Mouse (Mus musculus) intestine, embryonic 15.5 days (tissue): ENCODE data around the gene Zfp955b. TPM values are rescaled to one million over a fixed set of nuclear protein-coding genes. Genes with fewer than 3 reads are reported as not detected.
"Not testable (repeated sequence)": the region's sequence is repeated elsewhere in the genome, so short reads cannot be mapped to it uniquely, and the experiment has no call there.

Experiments used
- ATAC-seq: fragments of 200-750 bp; cut with Nextera tagmentation; 2 replicates; pipeline ENCODE4 v1.8.0; 2017; ENCODE audit warnings: moderate TSS enrichment, moderate library complexity
- H3K27ac ChIP-seq: fragments of 300-500 bp; sonication (generic); 2 replicates; pipeline ENCODE4 v1.5.1; 2015; ENCODE audit warnings: mild to moderate bottlenecking, inconsistent platforms
- H3K27me3 ChIP-seq: fragments of 300-500 bp; sonication (generic); replicated peaks from 2 replicates; pipeline ENCODE4 v1.6.1; 2015; ENCODE audit warnings: inconsistent platforms
- H3K36me3 ChIP-seq: fragments of 300-500 bp; sonication (generic); 2 replicates; pipeline ENCODE4 v1.6.1; 2015; ENCODE audit warnings: inconsistent platforms
- H3K4me1 ChIP-seq: fragments of 300-500 bp; sonication (generic); replicated peaks from 2 replicates; pipeline ENCODE4 v1.6.1; 2015; ENCODE audit warnings: inconsistent platforms
- H3K4me2 ChIP-seq: fragments of 300-500 bp; sonication (generic); replicated peaks from 2 replicates; pipeline ENCODE4 v1.6.1; 2015; ENCODE audit warnings: mild to moderate bottlenecking, inconsistent platforms
- H3K4me3 ChIP-seq: fragments of 300-500 bp; sonication (generic); replicated peaks from 2 replicates; pipeline ENCODE4 v1.5.1; 2015; ENCODE audit warnings: inconsistent platforms
- H3K9ac ChIP-seq: fragments of 300-500 bp; sonication (generic); 2 replicates; pipeline ENCODE4 v1.6.1; 2015; ENCODE audit warnings: inconsistent platforms
- H3K9me3 ChIP-seq: fragments of 300-500 bp; sonication (generic); 2 replicates; pipeline ENCODE4 v1.6.1; 2016; ENCODE audit warnings: inconsistent platforms
- WGBS: fragments of 180-500 bp; shearing (Covaris S2); methylation state at CpG from one replicate; pipeline ENCODE4 v1.1.7; 2015; 5-methylcytosine and 5-hydroxymethylcytosine counted together
- polyA plus RNA-seq: library from polyadenylated mRNA; unstranded; fragments of >200 nt; fragmentation: Nextera tagmentation; extraction: Ambion mirVana; gene quantifications from 2 replicates; pipeline ENCODE4 v1.2.1, GENCODE M21; 2015

Gene Zfp955b
- 9.6 and 9.9 TPM in 2 replicates for polyA plus RNA-seq

- H3K36me3 ChIP-seq, H3K27me3 ChIP-seq, H3K9ac ChIP-seq, H3K4me3 ChIP-seq, H3K9me3 ChIP-seq, H3K4me1 ChIP-seq, H3K27ac ChIP-seq: not testable (repeated sequence)
- peak; percentile 100 for ATAC-seq
- H3K4me2 ChIP-seq: 0 out of 2 replicates have a peak within 1 kb of the TSS, but pooled peaks have one; percentile 9
- no CpG with 5 or more reads among the region's 25 CpGs for WGBS
These were observed at the start of gene Zfp955b for GRCm38 (mm10) chr17:33289039-33289875. Gene Zfp955b (plus strand): TSS chr17:33289544.

- not testable (repeated sequence) for H3K9ac ChIP-seq, H3K27me3 ChIP-seq, H3K36me3 ChIP-seq, H3K27ac ChIP-seq, H3K4me1 ChIP-seq, H3K4me3 ChIP-seq, H3K9me3 ChIP-seq
- H3K4me2 ChIP-seq: 0 out of 2 replicates have a peak within 1 kb of the TSS, but pooled peaks have one; percentile 9
- WGBS: 26% methylated on average over 1 of the region's 34 CpGs
- ATAC-seq: peak; percentile 99
These were observed 34.6 kb upstream of the Zfp955b start, which contains the start of gene Zfp955a for GRCm38 (mm10) chr17:33254530-33255318. Gene Zfp955a (minus strand): TSS chr17:33255145.

GRCm38 (mm10) chr17:33255319-33255657, 34.1 kb upstream of the Zfp955b start:
- H3K27me3 ChIP-seq, H3K9ac ChIP-seq, H3K27ac ChIP-seq, H3K36me3 ChIP-seq, H3K4me1 ChIP-seq, H3K4me3 ChIP-seq, H3K4me2 ChIP-seq, H3K9me3 ChIP-seq: not testable (repeated sequence)
- ATAC-seq: peak; percentile 26; the same call in 1 of the 2 replicates
- no CpG with 5 or more reads among the region's 2 CpGs for WGBS

DNA sequence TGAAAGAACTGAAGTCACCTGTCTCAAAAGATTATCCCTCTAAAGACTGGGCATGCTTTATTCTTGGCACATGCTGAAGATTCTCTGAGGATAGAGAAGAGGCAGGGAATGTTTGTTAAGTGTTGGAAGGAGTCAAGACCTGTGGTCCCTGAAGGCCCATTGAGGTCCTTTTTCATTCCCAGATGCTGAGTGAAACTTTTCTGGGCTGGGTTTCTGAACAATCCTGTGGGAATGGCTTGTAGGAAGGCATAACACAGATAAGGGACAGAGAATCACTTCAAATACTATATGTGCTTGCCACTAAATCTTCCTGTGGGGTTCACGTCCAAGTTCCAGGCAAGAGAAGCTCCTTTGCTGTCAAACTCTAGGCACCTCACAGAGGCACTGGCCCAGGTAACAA, 25.0 kb upstream of the Zfp955b start, which contains the start of gene Olfr63:
Gene Olfr63, plus strand, starts transcription at position 301 of the 400 bp plus-strand sequence.
- Histone ChIP-seq H3K4me1 (no peaks in the 10 kb centered on the region), H3K9me3 (no peaks in the 10 kb centered on the region), H3K4me3 (no peak within 1 kb of the TSS), H3K36me3 (no peaks in the 10 kb centered on the region), H3K27ac (no peak within 1 kb of the TSS), H3K4me2 (no peak within 1 kb of the TSS), H3K9ac (no peak within 1 kb of the TSS), H3K27me3 (no peaks in the 10 kb centered on the region)
- no peak for ATAC-seq
- WGBS: 57% methylated on average over 1 of the region's 1 CpGs

DNA sequence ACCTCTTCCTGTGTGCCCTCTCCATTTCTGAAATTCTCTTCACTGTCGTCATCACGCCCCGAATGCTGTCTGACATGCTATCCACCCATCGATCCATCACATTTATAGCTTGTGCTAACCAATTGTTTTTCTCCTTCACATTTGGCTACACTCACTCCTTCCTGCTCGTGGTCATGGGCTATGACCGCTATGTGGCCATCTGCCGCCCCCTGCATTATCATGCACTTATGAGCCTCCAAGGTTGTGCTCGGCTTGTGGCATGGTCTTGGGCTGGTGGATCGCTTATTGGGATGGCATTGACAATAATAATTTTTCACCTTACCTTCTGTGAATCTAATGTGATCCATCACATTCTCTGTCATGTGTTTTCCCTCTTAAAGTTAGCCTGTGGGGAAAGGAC, 20.4 kb upstream of the Zfp955b start:
- WGBS: 89% methylated on average over 9 of the region's 9 CpGs
- Histone ChIP-seq H3K36me3 (no peaks in the 10 kb centered on the region), H3K4me2 (no peak overlapping the region), H3K9ac (no peak overlapping the region), H3K27ac (no peak overlapping the region), H3K4me1 (no peaks in the 10 kb centered on the region), H3K9me3 (no peaks in the 10 kb centered on the region), H3K4me3 (no peak overlapping the region), H3K27me3 (no peaks in the 10 kb centered on the region)
- ATAC-seq: no peak

DNA sequence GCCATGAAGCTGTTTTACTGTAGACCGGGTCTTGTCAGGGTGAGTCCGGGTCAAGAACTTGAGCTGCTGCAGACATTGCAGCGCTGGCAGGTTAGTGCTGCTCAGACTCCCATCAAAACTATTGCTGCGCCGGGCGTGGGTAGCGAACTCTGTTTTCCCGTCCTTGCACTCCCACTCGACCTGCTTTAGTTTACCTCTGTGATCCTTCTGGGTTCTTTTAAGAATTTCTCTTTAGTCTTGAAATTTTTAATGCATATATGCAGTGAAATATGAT, 469 bp downstream of the Zfp955b start:
- H3K36me3 ChIP-seq, H3K9me3 ChIP-seq, H3K9ac ChIP-seq, H3K4me2 ChIP-seq, H3K27ac ChIP-seq, H3K4me1 ChIP-seq, H3K27me3 ChIP-seq, H3K4me3 ChIP-seq: not testable (repeated sequence)
- ATAC-seq: peak; percentile 74
- WGBS: no CpG with 5 or more reads among the region's 9 CpGs

- Histone ChIP-seq H3K36me3 (no peaks in the 10 kb centered on the region), H3K9ac (no peak overlapping the region), H3K27ac (no peak overlapping the region), H3K4me1 (no peaks in the 10 kb centered on the region), H3K4me2 (no peak overlapping the region), H3K4me3 (no peak overlapping the region), H3K27me3 (no peaks in the 10 kb centered on the region), H3K9me3 (no peaks in the 10 kb centered on the region; the same call in 1 of the 2 replicates)
- WGBS: 95% methylated on average over 1 of the region's 1 CpGs
- ATAC-seq: no peak
These were observed 63.6 kb downstream of the Zfp955b start for GRCm38 (mm10) chr17:33352981-33353380.

Other genes starting within 250 kb of the Zfp955b start
- gene 4921501E09Rik, start 221.5 kb upstream of the Zfp955b start, polyA plus RNA-seq: not detected in 2 replicates
- 4.1 and 7.8 TPM in 2 replicates for gene Zfp563, start 200.2 kb upstream of the Zfp955b start, polyA plus RNA-seq
- gene Morc2b, start 149.9 kb upstream of the Zfp955b start, polyA plus RNA-seq: 0.08 TPM in 1 of 2 replicates, not detected in the other
- gene Olfr55, start 121.1 kb upstream of the Zfp955b start, polyA plus RNA-seq: 0.03 TPM in 1 of 2 replicates, not detected in the other
- not detected in 2 replicates for gene Olfr239, start 98.2 kb upstream of the Zfp955b start, polyA plus RNA-seq
- not detected in 2 replicates for gene Olfr1564, start 67.9 kb upstream of the Zfp955b start, polyA plus RNA-seq
- 11.7 and 14.0 TPM in 2 replicates for gene Zfp955a, start 34.4 kb upstream of the Zfp955b start, polyA plus RNA-seq
- 0.03 TPM in 1 of 2 replicates, not detected in the other for gene Olfr63, start 24.9 kb upstream of the Zfp955b start, polyA plus RNA-seq
- 7.0 and 7.3 TPM in 2 replicates for gene Zfp81, start 69.3 kb downstream of the Zfp955b start, polyA plus RNA-seq
- gene Zfp101, start 105.1 kb downstream of the Zfp955b start, polyA plus RNA-seq: 11.3 and 13.1 TPM in 2 replicates
- gene Actl9, start 143.4 kb downstream of the Zfp955b start, polyA plus RNA-seq: not detected in 2 replicates
- gene Adamts10, start 234.7 kb downstream of the Zfp955b start, polyA plus RNA-seq: 37.6 and 42.1 TPM in 2 replicates